Mouse (Mus musculus) forebrain, embryonic 14.5 days (tissue): ENCODE data around the gene Erc1. TPM values are rescaled to one million over a fixed set of nuclear protein-coding genes. Genes with fewer than 3 reads are reported as not detected.

Experiments
- ATAC-seq: fragments of 200-750 bp; cut with Nextera tagmentation; 2 replicates; pipeline ENCODE4 v1.8.0; 2017; ENCODE audit warnings: mild to moderate bottlenecking, moderate library complexity
- DNase-seq: peaks from one replicate; pipeline ENCODE4 v3.0.0-alpha.2; 2015; ENCODE audit warnings: low spot score
- H3K27ac ChIP-seq: fragments of 300-500 bp; sonication (generic); 2 replicates; pipeline ENCODE4 v1.5.1; 2014; ENCODE audit warnings: low read depth, mild to moderate bottlenecking, control low read depth, low read length, moderate library complexity
- H3K27me3 ChIP-seq: fragments of 300-500 bp; sonication (generic); replicated peaks from 2 replicates; pipeline ENCODE4 v1.6.1; 2014; ENCODE audit warnings: low read length, control low read depth, mixed read lengths; ENCODE audit not compliant: control insufficient read depth, insufficient read depth
- H3K36me3 ChIP-seq: fragments of 300-500 bp; sonication (generic); 2 replicates; pipeline ENCODE4 v1.6.1; 2014; ENCODE audit warnings: low read length, control low read depth; ENCODE audit not compliant: control insufficient read depth, insufficient read depth
- H3K4me1 ChIP-seq: fragments of 300-500 bp; sonication (generic); 2 replicates; pipeline ENCODE4 v1.6.1; 2014; ENCODE audit warnings: antibody characterized with exemption, low read length, control low read depth; ENCODE audit not compliant: control insufficient read depth, insufficient read depth
- H3K4me2 ChIP-seq: fragments of 300-500 bp; sonication (generic); 2 replicates; pipeline ENCODE4 v1.6.1; 2014; ENCODE audit warnings: mild to moderate bottlenecking, control low read depth, low read length
- H3K4me3 ChIP-seq: fragments of 300-500 bp; sonication (generic); 2 replicates; pipeline ENCODE4 v1.5.1; 2014; ENCODE audit warnings: low read depth, low read length, control low read depth
- H3K9ac ChIP-seq: fragments of 300-500 bp; sonication (generic); 2 replicates; pipeline ENCODE4 v1.6.1; 2014; ENCODE audit warnings: mild to moderate bottlenecking, low read length, control low read depth, moderate library complexity
- H3K9me3 ChIP-seq: fragments of 300-500 bp; sonication (generic); replicated peaks from 2 replicates; pipeline ENCODE4 v1.6.1; 2016; ENCODE audit warnings: low read length, control low read depth, mixed read lengths; ENCODE audit not compliant: control insufficient read depth
- WGBS: fragments of 180-500 bp; shearing (Covaris S2); extraction: QIAGEN DNeasy Blood & Tissue Kit; methylation state at CpG from one replicate; pipeline ENCODE4 v1.1.7; 2014; 5-methylcytosine and 5-hydroxymethylcytosine counted together
- polyA plus RNA-seq: library from polyadenylated mRNA; unstranded; fragments of >200 nt; fragmentation: Nextera tagmentation; extraction: Ambion mirVana; gene quantifications from 2 replicates; pipeline ENCODE4 v1.2.1, GENCODE M21; 2014

Erc1 gene
- polyA plus RNA-seq, 1 experiment from 2014 or later = 28.1 TPM

DNA sequence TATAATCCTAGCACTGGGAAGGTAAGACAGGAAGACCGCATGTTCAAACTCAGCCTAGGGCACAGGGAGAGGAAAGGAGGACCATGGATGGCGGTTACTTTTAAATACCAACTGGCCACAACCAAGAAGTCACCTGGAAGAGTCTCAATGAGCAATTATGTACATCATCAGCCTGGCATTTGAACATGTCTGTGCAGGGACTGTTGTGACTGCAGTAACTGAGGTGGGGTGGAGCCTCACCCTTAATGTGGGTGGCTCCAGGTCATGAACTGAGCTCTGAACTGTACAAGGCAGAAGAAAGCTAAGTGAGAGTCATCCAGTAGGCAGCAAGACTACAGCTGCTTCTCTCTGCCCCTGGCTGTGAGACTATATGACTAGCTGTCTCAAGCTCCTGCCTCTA is 65.6 kb downstream of the Erc1 start:
- H3K27me3 ChIP-seq = no peaks in the 10 kb centered on the region
- peaks cover 8% of the 10 kb centered on the region for H3K36me3 ChIP-seq
- whole genome bisulfite sequencing = 92% methylated on average over 2 of the region's 2 CpGs
- no peak overlapping the region for H3K4me2 ChIP-seq
- H3K9me3 ChIP-seq = no peaks in the 10 kb centered on the region
- H3K27ac ChIP-seq = no peak overlapping the region
- no peaks in the 10 kb centered on the region for H3K4me1 ChIP-seq
- no peak overlapping the region for H3K9ac ChIP-seq
- ATAC-seq = no peak
- H3K4me3 ChIP-seq = no peak overlapping the region
- DNase-seq = no peak

DNA sequence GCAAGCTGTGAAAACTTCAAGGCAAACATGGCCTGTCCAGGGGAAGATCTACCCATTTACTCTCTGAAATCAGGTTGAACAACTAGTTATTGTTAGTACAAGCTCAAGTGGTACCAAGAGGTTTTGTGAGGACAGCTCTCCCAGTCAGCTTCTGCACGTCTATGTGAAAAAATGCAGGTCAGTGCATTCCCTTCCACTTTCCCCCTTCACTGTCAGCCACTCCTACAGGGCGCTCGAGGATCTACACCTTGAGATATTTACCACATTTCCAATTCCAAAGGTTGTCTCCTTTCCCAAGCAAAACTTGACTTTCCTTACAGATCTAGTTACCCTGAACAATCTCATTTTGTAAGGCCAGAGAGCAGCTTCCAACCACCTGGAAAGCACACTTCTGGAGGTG is 66.9 kb downstream of the Erc1 start:
- peaks cover 8% of the 10 kb centered on the region for H3K36me3 ChIP-seq
- H3K9ac ChIP-seq = no peak overlapping the region
- WGBS = 84% methylated on average over 3 of the region's 3 CpGs
- H3K4me1 ChIP-seq = no peaks in the 10 kb centered on the region
- DNase-seq (no peak), ATAC-seq (no peak)
- H3K4me2 ChIP-seq = no peak overlapping the region
- no peak overlapping the region for H3K27ac ChIP-seq
- H3K9me3 ChIP-seq = no peaks in the 10 kb centered on the region
- H3K4me3 ChIP-seq = no peak overlapping the region
- no peaks in the 10 kb centered on the region for H3K27me3 ChIP-seq

DNA sequence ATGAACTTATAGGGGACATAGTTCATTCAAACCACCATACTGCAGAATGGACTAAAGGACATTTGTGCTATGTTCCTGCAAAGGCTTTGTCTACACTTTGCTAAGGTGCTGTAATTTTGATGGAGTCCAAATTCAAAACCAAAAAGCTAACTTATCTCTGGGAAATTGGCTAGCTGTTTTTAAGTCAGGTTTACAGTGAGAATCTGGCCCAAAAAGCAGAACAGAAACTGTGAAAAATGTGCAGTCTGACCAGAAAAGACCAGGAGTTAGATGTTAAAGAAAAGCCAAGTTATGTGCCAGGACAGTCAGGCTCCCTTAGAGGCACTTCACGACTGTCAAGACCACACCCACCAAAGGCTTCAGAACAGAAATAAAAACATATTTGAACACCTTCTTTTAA is 79.2 kb downstream of the Erc1 start:
- ATAC-seq (no peak), DNase-seq (no peak)
- Histone ChIP-seq H3K4me3 (no peak overlapping the region), H3K9me3 (no peaks in the 10 kb centered on the region), H3K27me3 (no peaks in the 10 kb centered on the region), H3K27ac (no peak overlapping the region), H3K36me3 (no peaks in the 10 kb centered on the region), H3K9ac (no peak overlapping the region), H3K4me2 (no peak overlapping the region), H3K4me1 (no peaks in the 10 kb centered on the region)
- WGBS = 74% methylated on average over 1 of the region's 1 CpGs

DNA sequence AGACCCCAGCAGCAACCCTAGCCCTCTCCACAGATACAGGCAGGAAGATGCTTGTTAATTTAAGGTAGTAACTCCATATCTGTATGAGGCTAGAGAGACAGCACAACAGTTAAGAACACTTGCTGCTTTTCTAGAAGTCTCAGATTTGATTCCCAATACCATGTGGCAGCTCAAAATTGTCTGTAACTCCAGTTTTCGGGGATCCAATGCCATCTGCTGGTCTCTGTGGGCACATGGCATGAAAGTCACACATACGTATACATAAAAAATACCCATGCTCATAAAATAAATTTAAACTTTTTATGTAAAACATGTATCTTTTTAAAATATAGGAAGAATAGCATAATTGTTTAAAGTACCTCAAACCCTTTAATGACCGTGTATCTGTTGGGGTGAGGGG is 83.6 kb downstream of the Erc1 start:
- no peak for ATAC-seq
- peaks cover 4% of the 10 kb centered on the region for H3K36me3 ChIP-seq
- H3K4me2 ChIP-seq = no peak overlapping the region
- 90% methylated on average over 3 of the region's 3 CpGs for WGBS
- H3K4me3 ChIP-seq = no peak overlapping the region
- no peaks in the 10 kb centered on the region for H3K4me1 ChIP-seq
- no peaks in the 10 kb centered on the region for H3K27me3 ChIP-seq
- H3K9ac ChIP-seq = no peak overlapping the region
- DNase-seq = peak; percentile 7
- no peaks in the 10 kb centered on the region for H3K9me3 ChIP-seq
- H3K27ac ChIP-seq = no peak overlapping the region

DNA sequence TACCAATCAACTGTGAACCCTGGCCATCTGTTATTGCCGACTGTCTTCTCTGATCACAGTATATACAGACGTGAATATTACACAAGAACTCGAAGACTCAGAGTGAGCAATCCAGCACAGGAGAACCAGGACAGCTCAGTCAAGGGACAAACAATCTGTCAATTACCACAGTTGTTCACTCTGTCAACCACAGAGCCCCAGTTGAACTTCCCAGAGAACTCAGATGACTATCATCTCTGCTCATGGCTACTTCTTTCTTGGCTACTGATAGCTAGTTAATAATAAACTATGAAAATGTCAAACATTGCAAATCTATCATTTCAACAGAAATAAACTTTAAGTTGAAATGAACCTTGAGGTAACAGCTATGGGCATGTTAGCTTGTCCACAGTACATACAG is 88.1 kb downstream of the Erc1 start:
- peaks cover 4% of the 10 kb centered on the region for H3K36me3 ChIP-seq
- no peak overlapping the region for H3K27ac ChIP-seq
- H3K4me3 ChIP-seq = no peak overlapping the region
- H3K4me2 ChIP-seq = no peak overlapping the region
- DNase-seq = no peak
- H3K27me3 ChIP-seq = no peaks in the 10 kb centered on the region
- no peaks in the 10 kb centered on the region for H3K4me1 ChIP-seq
- ATAC-seq = no peak
- H3K9ac ChIP-seq = no peak overlapping the region
- WGBS = 83% methylated on average over 3 of the region's 3 CpGs
- no peaks in the 10 kb centered on the region for H3K9me3 ChIP-seq

DNA sequence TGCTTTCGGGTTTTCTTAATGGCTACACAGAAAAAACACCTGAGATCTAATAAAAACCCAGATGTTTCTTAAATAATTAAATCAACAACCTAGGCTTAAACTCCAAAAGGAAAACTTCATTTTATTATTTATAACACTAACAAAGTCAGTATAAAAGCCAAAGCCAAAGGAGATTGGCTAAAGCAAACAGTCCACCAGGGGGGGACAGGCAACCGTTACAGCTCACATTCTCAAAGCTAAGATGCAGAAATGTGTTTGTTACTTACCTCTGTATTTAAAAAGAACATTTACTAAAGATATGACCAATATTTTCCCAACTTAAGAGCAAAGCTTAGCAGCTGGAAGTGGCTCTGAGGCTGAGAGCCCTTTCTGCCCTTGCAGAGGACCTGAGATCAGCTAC is 89.5 kb downstream of the Erc1 start:
- H3K9ac ChIP-seq = no peak overlapping the region
- no peak overlapping the region for H3K4me2 ChIP-seq
- ATAC-seq = no peak
- 88% methylated on average over 2 of the region's 2 CpGs for WGBS
- no peak for DNase-seq
- no peak overlapping the region for H3K27ac ChIP-seq
- H3K9me3 ChIP-seq = no peaks in the 10 kb centered on the region
- no peaks in the 10 kb centered on the region for H3K4me1 ChIP-seq
- H3K4me3 ChIP-seq = no peak overlapping the region
- no peaks in the 10 kb centered on the region for H3K27me3 ChIP-seq
- peaks cover 4% of the 10 kb centered on the region for H3K36me3 ChIP-seq

DNA sequence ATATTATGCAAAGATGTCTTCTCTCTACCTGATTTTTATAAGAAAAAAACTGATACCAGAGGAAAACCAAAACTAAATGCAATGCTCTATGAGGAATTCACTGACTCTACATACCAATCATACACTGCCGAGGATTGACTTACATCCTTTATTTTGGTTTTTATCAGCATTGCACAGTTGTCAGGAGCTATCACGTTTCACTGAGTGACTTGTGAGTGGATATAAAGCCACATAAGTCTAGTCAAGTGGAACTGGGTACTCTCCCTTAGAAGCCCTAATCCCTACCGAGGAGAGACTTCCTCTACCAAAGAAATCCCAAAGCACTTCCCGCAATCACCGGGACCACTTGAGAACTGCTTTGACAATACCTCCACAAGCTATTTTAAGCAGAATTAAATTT is 90.2 kb downstream of the Erc1 start:
- Histone ChIP-seq H3K27me3 (no peaks in the 10 kb centered on the region), H3K4me3 (no peak overlapping the region), H3K9me3 (no peaks in the 10 kb centered on the region), H3K27ac (no peak overlapping the region), H3K36me3 (peaks cover 7% of the 10 kb centered on the region), H3K4me1 (no peaks in the 10 kb centered on the region), H3K9ac (no peak overlapping the region), H3K4me2 (no peak overlapping the region)
- 63% methylated on average over 5 of the region's 5 CpGs for WGBS
- ATAC-seq = no peak
- no peak for DNase-seq

DNA sequence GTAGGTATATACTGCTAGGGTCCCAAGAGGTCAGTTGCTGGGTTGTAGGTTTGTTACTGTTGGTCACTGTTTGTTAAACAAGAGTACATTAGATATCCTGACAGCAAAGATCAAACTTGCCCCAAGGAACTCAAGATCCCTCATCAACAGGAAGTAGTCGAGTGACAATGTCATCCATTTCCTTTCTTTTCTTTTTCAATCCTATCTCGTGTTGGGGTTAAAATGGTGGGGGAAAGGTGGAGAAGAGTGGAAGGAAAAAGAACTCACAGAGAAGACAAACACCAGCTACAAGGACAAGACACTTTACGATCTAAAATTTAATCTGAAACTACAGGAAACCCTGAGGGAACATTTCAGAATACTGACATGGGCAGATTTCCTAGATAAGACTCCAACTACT is 92.1 kb downstream of the Erc1 start:
- Histone ChIP-seq H3K4me1 (no peaks in the 10 kb centered on the region), H3K27ac (no peak overlapping the region), H3K36me3 (peaks cover 12% of the 10 kb centered on the region), H3K9ac (no peak overlapping the region), H3K4me2 (no peak overlapping the region), H3K27me3 (no peaks in the 10 kb centered on the region), H3K4me3 (no peak overlapping the region), H3K9me3 (no peaks in the 10 kb centered on the region)
- 78% methylated on average over 3 of the region's 3 CpGs for WGBS
- no peak for ATAC-seq
- DNase-seq = no peak

DNA sequence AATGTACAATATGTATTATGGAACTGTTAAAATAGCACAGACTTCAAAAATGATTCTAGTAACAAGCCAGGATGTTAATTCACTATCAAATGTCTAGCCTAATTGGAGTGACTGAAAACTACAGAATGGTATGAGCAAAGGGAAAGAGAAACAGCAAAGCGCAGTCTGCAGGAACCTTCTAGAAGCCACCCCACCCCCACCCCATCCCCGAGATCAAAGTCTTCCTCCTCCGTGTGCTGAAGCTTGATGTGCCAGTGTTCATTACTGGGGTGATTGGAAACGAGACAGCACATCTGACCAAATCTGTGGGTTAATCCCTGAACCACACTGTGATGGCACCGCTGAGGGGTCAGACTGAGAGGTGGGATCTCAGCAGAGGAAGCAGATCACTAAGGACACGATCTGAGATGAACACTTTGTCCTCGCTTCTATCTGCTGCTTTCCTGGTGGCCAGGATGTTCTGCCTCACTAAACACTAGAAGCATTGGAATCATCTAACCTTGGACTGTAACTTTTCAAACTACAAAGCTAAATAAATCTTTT is 98.8 kb downstream of the Erc1 start:
- Histone ChIP-seq H3K9ac (no peak overlapping the region), H3K36me3 (peaks cover 26% of the 10 kb centered on the region), H3K4me2 (no peak overlapping the region), H3K4me1 (no peaks in the 10 kb centered on the region), H3K9me3 (no peaks in the 10 kb centered on the region), H3K27ac (no peak overlapping the region), H3K27me3 (no peaks in the 10 kb centered on the region), H3K4me3 (no peak overlapping the region)
- DNase-seq = no peak
- WGBS = 85% methylated on average over 7 of the region's 7 CpGs
- no peak for ATAC-seq
